Mouse (Mus musculus) large intestine, adult 2 months (tissue): ENCODE results near the gene Pdlim5. TPM values are rescaled to one million over a fixed set of nuclear protein-coding genes. Genes with fewer than 3 reads are reported as not detected.
"Not testable (repeated sequence)": the region's sequence is repeated elsewhere in the genome, so short reads cannot be mapped to it uniquely, and the experiment has no call there.

Source experiments
- DNase-seq: peaks from one replicate; pipeline ENCODE4 v3.0.0-alpha.2; 2012; ENCODE audit warnings: low read depth, low spot score
- WGBS: fragments of 180-500 bp; shearing (Covaris S2); methylation state at CpG from one replicate; pipeline ENCODE4 v1.1.7; 2018; 5-methylcytosine and 5-hydroxymethylcytosine counted together
- polyA plus RNA-seq: library from polyadenylated mRNA; depleted of rRNA; stranded (reverse); fragments of >200 nt; gene quantifications from 2 replicates; pipeline ENCODE4 v1.2.3, GENCODE M21; 2012; rRNA removed

Gene Pdlim5
- 30.8 and 74.7 TPM in 2 replicates for polyA plus RNA-seq

DNA sequence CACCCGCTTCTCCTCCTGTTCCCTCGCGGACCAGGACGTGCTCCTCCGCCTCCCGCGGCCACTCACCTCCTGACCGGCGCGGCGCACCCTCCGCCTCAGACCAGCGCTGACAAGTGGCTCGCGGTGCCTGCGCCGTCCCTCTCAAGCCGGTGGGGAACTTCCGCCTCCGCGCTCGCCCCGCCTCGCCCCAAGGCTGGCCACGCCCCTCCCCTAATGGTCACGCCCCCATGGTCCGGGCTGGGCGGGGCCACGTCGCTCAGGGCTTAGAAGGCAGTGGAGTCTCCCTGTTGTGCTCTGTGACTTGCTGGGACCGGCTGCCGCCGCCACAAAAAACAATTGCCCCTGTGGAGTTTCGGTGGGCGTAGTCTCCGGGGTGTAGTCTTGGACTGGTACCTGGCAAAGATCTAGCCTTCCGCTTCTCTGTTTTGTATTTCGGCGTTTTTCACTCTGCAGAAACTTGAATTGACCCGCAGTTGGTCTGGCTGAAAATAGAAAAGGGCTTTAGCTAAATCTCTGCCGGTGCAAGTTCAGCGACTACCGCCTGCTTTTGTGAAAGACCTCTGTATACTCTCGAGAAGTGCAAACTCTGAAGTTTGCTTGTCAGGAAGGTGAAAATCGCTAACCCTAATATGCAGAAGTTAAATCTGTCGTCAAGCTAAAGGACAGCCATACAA lies at the start of gene Pdlim5:
TSS of gene Pdlim5 (minus strand) at position 177 of the 674 bp plus-strand sequence.
- WGBS: under 1% methylated on average over 46 of the region's 46 CpGs
- no peak for DNase-seq

- DNase-seq: no peak
- 68% methylated on average over 4 of the region's 4 CpGs for WGBS
Observed at GRCm38 (mm10) chr3:142443710-142444043, 48.2 kb upstream of the Pdlim5 start.

- WGBS: 6% methylated on average over 12 of the region's 12 CpGs
- peak; percentile 63 for DNase-seq
Observed at GRCm38 (mm10) chr3:142443006-142443709, 47.7 kb upstream of the Pdlim5 start.

GRCm38 (mm10) chr3:142442161-142442560 lies 46.7 kb upstream of the Pdlim5 start:
- DNase-seq: no peak
- 87% methylated on average over 7 of the region's 7 CpGs for WGBS

GRCm38 (mm10) chr3:142441142-142441541 lies 45.6 kb upstream of the Pdlim5 start:
- 71% methylated on average over 5 of the region's 5 CpGs for WGBS
- no peak for DNase-seq

DNA sequence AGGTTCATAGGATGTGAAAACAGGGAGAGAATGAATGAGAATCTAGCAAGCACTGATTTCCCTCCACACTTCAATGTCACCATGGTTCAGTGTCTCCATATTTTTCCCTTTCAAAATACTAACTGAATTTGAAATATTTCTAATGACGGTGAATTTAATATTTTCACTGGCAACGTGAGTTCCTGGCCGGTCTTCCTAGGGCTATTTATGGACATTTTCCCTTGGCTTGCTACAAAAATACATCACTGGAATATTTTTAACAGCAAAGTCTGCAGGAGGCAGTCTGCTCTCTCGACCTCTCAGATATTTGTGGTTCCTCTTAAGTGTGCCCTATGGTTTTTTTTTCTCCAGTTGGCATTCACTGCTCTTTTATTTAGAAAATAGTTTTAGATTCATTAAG lies 44.7 kb upstream of the Pdlim5 start:
- WGBS: 58% methylated on average over 4 of the region's 4 CpGs
- no peak for DNase-seq

DNA sequence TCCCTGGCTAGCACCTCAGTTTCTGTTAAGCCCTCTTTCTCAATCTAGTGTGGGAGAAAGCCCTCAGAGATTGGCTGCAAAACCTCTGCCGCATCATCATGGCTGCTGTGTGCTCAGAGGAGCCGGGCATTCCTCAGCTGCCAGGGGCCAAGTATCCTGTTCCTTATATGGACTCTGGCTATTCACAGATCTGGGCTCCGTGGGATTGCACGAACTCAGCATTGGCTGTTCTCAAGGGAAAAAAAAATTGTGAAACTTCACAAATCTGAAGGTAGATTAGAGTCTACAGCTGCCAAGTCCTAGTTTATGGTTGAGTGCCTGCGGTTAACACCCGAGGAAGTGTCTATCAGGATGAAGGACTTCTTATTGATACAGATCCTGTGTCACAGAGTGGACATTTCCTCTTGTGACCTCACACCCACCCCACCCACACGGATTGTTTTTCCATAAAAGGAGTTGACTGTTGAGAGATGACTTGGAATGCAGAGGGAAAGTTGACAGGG lies 44.1 kb upstream of the Pdlim5 start:
- peak; percentile 38 for DNase-seq
- WGBS: 10% methylated on average over 7 of the region's 7 CpGs

- 95% methylated on average over 8 of the region's 8 CpGs for WGBS
- DNase-seq: not testable (repeated sequence)
Observed at GRCm38 (mm10) chr3:142438630-142439029, 43.1 kb upstream of the Pdlim5 start.

DNA sequence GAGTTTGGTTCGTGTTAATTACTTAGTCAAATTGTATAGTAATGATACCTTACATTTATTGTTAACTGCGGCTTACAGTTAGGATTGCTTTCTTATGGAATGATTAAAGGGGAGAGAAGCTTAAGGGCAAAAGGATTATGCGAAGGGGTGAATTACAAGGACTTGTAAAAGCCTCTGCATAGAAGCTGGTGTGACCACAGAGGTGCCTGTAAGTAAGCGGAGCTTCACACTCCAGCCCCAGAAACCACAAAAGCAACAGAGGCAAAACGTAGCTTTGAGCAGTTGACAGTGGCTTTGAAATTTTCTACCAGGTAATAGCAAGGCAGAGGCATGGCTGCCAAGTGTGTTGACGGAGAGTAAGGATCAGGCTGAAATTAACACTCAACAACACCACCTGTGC lies 41.3 kb upstream of the Pdlim5 start:
- WGBS: 92% methylated on average over 6 of the region's 6 CpGs
- no peak for DNase-seq

DNA sequence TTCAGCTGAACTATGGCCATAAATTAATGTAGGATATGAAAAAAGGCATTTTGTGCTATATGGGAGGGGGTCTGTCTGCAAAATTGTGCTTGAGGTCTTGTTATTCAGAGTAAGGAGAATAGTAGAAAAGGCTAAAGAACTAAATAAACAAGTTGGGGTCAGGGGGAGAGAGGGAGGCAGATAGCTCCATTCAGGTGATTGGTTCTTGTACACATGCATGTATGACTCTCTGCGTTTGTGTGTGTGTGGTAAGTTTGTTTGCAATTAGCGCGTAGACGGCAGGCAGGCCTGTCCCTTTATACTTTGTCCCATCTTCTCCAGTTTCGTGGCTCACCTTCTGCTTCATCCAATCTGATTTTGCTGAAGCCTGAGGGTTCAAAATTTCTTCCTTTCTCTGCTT lies 40.7 kb upstream of the Pdlim5 start:
- 84% methylated on average over 5 of the region's 5 CpGs for WGBS
- DNase-seq: no peak

DNA sequence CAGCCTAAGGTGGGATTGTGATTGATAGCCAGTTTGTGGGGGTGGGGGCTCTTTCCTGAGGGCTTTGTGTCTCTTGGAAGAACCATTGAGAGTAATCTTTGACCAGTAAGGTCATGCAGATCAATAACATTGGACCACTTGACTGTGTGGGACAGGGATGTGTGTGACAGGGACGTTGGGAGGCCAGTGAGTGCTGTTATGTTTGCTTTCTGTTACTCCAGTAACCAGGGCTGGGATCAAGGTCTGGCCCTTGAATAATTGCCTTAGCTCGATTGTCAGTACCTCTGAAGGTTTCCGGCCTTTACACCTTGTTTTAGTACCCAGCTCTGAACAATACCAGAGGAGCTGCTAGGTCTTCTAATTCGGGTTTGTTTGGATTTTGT lies 39.3 kb upstream of the Pdlim5 start:
- no peak for DNase-seq
- 36% methylated on average over 4 of the region's 4 CpGs for WGBS

DNA sequence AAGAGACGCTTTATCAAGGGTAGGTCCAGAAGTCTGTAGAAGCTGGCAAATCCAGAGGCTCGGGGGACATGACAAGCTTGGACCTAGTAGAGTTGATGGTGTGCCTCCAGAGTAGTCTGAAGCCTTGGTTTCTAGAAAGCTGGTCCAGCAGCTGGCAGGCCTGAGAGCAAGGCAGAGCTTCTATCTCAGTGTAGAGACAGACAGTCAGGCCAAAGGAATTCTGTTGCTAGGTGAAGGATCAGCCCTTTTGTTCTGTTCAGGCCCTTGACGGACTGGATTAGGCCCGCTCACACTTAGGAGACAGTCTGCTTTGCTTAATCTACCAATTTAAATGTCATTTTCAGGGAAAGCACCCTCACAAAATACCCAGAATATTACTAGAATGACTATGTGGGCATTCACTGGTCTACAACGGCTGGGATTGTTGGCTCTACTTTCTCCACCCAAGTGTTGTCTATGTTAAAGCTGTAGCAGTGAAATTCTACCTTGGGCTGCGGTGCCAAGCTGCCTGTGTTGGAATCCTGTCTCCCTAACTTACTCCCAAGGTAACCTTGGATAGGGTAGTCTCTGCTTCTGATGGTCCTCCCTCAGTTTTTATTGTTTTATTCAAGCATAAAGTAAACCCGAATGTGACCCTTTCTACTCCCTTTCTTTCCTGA lies 38.8 kb upstream of the Pdlim5 start:
- 69% methylated on average over 7 of the region's 7 CpGs for WGBS
- no peak for DNase-seq

GRCm38 (mm10) chr3:142431481-142431880 lies 36.0 kb upstream of the Pdlim5 start:
- WGBS: 79% methylated on average over 3 of the region's 3 CpGs
- no peak for DNase-seq

GRCm38 (mm10) chr3:142430048-142430447 lies 34.6 kb upstream of the Pdlim5 start:
- DNase-seq: no peak
- 74% methylated on average over 4 of the region's 4 CpGs for WGBS

- 69% methylated on average over 3 of the region's 3 CpGs for WGBS
- no peak for DNase-seq
Observed at GRCm38 (mm10) chr3:142426806-142427205, 31.3 kb upstream of the Pdlim5 start.

DNA sequence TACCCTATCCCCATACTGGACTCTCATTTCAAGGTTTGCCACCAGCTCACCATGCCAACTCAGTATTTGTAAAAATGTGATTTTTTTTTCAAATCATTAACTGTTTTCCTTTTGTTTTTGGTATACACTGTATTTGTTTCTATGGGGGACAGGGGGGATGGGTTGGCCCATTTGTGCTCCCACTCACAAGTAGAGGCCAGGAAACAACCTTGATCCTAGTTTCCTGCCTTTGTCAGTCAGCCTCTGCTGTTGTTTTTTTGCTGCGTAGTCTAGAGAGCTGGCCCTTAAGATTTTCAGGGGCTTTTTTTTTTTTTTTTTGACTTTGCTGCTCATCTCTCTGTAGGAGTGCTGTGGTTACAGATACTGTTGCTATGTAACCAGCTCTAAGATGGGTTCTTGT lies 28.6 kb upstream of the Pdlim5 start:
- DNase-seq: no peak
- 77% methylated on average over 1 of the region's 1 CpGs for WGBS

- no peak for DNase-seq
Observed at GRCm38 (mm10) chr3:142423501-142423917, 28.0 kb upstream of the Pdlim5 start.

GRCm38 (mm10) chr3:142422229-142422628 lies 26.7 kb upstream of the Pdlim5 start:
- no peak for DNase-seq
- WGBS: 82% methylated on average over 4 of the region's 4 CpGs

More at GRCm38 (mm10) chr3:142423501-142423917, 28.0 kb upstream of the Pdlim5 start:
- WGBS: 27% methylated on average over 4 of the region's 4 CpGs

- DNase-seq: no peak
- 74% methylated on average over 3 of the region's 3 CpGs for WGBS
Observed at GRCm38 (mm10) chr3:142421470-142421869, 26.0 kb upstream of the Pdlim5 start.

- WGBS: 38% methylated on average over 3 of the region's 3 CpGs
- DNase-seq: no peak
Observed at GRCm38 (mm10) chr3:142417996-142418395, 22.5 kb upstream of the Pdlim5 start.
